Comparison of ENCODE assay signal across 12 mouse cellular contexts in the genomic region with DNA sequence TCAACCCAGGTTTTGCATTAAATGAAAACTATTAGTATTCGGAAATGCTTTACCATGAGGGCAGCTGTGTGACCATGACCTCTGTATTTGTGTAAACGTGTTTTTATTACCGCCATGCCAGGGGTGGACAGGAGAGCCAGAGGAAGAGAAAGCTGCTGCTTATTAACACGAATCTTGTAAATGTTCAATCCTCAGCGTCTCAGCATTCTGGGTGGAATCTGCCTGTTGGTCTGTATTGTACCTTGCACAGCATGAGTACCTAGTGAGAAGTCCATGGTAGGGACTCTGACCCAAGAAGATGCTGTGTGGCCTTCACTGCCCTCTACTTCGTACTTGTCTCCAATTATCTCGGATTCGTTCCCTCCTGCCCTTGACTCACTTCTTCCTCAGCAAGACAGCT.
"Had no signal": no experiment of that assay in that cellular context is flagged by ENCODE, and none has a peak within 500 bp of the region (broad histone marks: within the 10 kb centered on the region; RNA-seq: fewer than 3 reads in every experiment).

No protein-coding gene starts in this region.

- H3K27me3 ChIP-seq: midbrain, embryonic 13.5 days; neural tube, embryonic 15.5 days; stomach, embryonic 15.5 days had no signal

- H3K9me3 ChIP-seq: limb, embryonic 13.5 days; midbrain, embryonic 13.5 days; neural tube, embryonic 15.5 days; stomach, embryonic 15.5 days had no signal

- H3K9ac ChIP-seq: limb, embryonic 13.5 days; liver, embryonic 14.5 days; midbrain, embryonic 13.5 days; neural tube, embryonic 15.5 days; stomach, embryonic 15.5 days had no signal

- DNase-seq: layer of hippocampus, adult 9-11 months; lung, adult 18-20 months; retina, postnatal 1 day; thymus, adult 2 months; thymus, postnatal 25 days had no signal

- H3K4me2 ChIP-seq: limb, embryonic 13.5 days; midbrain, embryonic 13.5 days; neural tube, embryonic 15.5 days; stomach, embryonic 15.5 days had no signal

- H3K4me3 ChIP-seq: limb, embryonic 13.5 days; midbrain, embryonic 13.5 days; myocyte; neural tube, embryonic 15.5 days; stomach, embryonic 15.5 days had no signal

- H3K27ac ChIP-seq: limb, embryonic 13.5 days; liver, embryonic 14.5 days; midbrain, embryonic 13.5 days; neural tube, embryonic 15.5 days; stomach, embryonic 15.5 days had no signal

- ATAC-seq: intestine, postnatal 0 days; midbrain, embryonic 13.5 days had no signal

- H3K36me3 ChIP-seq: limb, embryonic 13.5 days; midbrain, embryonic 13.5 days; neural tube, embryonic 15.5 days; stomach, embryonic 15.5 days had no signal
